Mouse (Mus musculus): Measurements from ENCODE around the gene Tiam1. TPM values are rescaled to one million over a fixed set of nuclear protein-coding genes. Genes with fewer than 3 reads are reported as not detected.

The Tiam1 gene
- polyA plus RNA-seq, 1 experiment = not detected

- Histone ChIP-seq H3K4me3 (ENCODE audit: insufficient read depth, low read depth, low read length) (no peak overlapping the region), H3K27ac (ENCODE audit: insufficient read depth, low read depth, low read length) (no peak overlapping the region), H3K4me1 (ENCODE audit: control insufficient read depth, insufficient read depth, low read length) (peaks cover 19% of the 10 kb centered on the region)
- TF ChIP-seq POLR2A (IDR thresholded peaks at IDR 0.05; ENCODE audit: insufficient read depth, low read depth, low read length) = no peak
- no peak for TF ChIP-seq CTCF (IDR thresholded peaks at IDR 0.05; ENCODE audit: insufficient read depth, low read depth, low read length)
- WGBS = 91% methylated on average over 10 of the region's 10 CpGs
Measured at GRCm38 (mm10) chr16:90140571-90140970, 3.0 kb downstream of the Tiam1 start.

DNA sequence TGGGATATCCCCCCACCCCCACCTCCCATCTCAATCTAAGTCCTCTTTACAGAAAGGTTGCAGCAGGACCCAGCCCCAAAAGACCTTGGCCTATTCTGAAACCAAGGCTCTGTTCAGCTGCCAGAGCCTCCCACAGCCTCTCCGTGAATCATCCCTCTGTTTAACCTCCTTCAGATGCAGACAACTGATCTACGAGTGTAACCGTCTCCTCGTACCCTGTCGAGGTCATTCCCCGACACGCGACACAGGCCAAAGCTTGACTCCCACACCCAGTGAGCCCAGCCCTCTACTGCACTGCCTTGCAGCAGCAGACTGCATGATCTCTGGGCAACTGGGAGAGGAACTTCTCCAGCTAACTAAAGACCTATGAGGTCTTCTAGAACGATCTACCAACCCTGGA, 3.9 kb downstream of the Tiam1 start:
- no peak overlapping the region for H3K4me3 ChIP-seq (ENCODE audit: insufficient read depth, low read depth, low read length)
- peaks cover 19% of the 10 kb centered on the region for H3K4me1 ChIP-seq (ENCODE audit: control insufficient read depth, insufficient read depth, low read length)
- WGBS = 34% methylated on average over 9 of the region's 9 CpGs
- TF ChIP-seq POLR2A (IDR thresholded peaks at IDR 0.05; ENCODE audit: insufficient read depth, low read depth, low read length) (no peak), CTCF (IDR thresholded peaks at IDR 0.05; ENCODE audit: insufficient read depth, low read depth, low read length) (no peak)
- peak overlapping the region; percentile 39; the same call in 1 of the 2 replicates for H3K27ac ChIP-seq (ENCODE audit: insufficient read depth, low read depth, low read length)

DNA sequence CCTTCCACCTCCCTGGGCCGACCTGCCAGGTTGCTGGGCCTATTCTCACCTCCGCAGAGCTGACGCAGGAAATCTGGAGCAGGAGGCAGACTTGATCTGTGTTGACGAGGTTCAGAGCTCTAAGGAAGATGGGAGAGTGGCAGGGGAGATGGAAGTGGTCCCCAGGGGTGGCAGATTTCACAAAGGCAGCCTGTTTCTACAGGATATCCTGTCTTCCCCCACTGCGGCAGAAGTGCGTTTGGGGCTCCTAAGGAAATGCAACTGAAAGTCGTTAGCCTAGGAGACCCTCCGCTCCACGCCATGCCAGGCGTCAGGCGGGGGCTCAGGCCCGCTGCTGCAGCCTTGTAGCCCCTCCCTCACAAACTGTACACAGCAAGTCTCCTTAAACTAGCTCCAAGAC, 5.4 kb downstream of the Tiam1 start:
- 88% methylated on average over 12 of the region's 12 CpGs for WGBS
- H3K27ac ChIP-seq (ENCODE audit: insufficient read depth, low read depth, low read length) = no peak overlapping the region
- TF ChIP-seq POLR2A (IDR thresholded peaks at IDR 0.05; ENCODE audit: insufficient read depth, low read depth, low read length) (no peak), CTCF (IDR thresholded peaks at IDR 0.05; ENCODE audit: insufficient read depth, low read depth, low read length) (no peak)
- peaks cover 22% of the 10 kb centered on the region for H3K4me1 ChIP-seq (ENCODE audit: control insufficient read depth, insufficient read depth, low read length)
- no peak overlapping the region for H3K4me3 ChIP-seq (ENCODE audit: insufficient read depth, low read depth, low read length)

DNA sequence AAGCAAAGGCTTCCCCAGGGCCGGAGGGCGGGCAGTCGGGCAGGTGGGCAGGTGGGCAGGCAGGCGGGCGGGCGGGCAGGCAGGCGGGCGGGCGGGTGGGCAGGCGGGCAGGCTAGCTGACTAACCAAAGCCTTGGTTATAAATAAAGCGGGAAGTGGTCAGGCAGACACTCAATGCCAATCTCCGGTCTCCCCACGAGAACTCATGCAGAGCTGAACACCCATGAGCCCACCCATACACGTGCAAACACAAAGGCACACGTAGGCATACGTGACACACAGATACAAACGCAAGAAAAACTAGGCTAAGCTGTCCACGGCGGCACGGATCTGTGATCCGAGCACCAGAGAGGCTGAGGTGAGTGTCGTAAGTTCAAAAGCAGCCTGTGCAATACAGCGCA, 6.4 kb downstream of the Tiam1 start:
- Histone ChIP-seq H3K27ac (ENCODE audit: insufficient read depth, low read depth, low read length) (no peak overlapping the region), H3K4me3 (ENCODE audit: insufficient read depth, low read depth, low read length) (no peak overlapping the region), H3K4me1 (ENCODE audit: control insufficient read depth, insufficient read depth, low read length) (peaks cover 25% of the 10 kb centered on the region)
- 96% methylated on average over 23 of the region's 23 CpGs for WGBS
- TF ChIP-seq POLR2A (IDR thresholded peaks at IDR 0.05; ENCODE audit: insufficient read depth, low read depth, low read length) = no peak

DNA sequence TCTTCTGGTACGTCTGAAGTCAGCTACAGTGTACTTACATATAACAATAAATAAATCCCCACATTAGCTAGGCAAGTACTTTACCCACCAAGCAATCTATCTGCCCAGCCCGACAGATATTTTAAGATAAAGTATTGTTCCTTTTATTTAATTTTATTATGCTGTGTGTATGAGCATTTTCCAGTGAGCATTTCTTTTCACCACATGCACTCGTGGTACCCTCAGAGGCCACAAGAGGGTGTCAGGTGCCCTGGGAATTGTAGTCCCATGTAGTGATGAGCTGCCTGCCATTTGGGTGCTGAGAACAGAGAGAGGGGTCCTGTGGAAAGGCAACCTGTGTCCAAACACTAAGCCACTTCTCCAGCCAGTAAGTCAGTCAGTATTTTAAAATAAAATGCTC, 8.0 kb downstream of the Tiam1 start:
- no peak overlapping the region for H3K4me3 ChIP-seq (ENCODE audit: insufficient read depth, low read depth, low read length)
- TF ChIP-seq CTCF (IDR thresholded peaks at IDR 0.05; ENCODE audit: insufficient read depth, low read depth, low read length) (no peak), POLR2A (IDR thresholded peaks at IDR 0.05; ENCODE audit: insufficient read depth, low read depth, low read length) (no peak)
- WGBS = 95% methylated on average over 3 of the region's 3 CpGs
- H3K4me1 ChIP-seq (ENCODE audit: control insufficient read depth, insufficient read depth, low read length) = peaks cover 30% of the 10 kb centered on the region
- H3K27ac ChIP-seq (ENCODE audit: insufficient read depth, low read depth, low read length) = no peak overlapping the region

DNA sequence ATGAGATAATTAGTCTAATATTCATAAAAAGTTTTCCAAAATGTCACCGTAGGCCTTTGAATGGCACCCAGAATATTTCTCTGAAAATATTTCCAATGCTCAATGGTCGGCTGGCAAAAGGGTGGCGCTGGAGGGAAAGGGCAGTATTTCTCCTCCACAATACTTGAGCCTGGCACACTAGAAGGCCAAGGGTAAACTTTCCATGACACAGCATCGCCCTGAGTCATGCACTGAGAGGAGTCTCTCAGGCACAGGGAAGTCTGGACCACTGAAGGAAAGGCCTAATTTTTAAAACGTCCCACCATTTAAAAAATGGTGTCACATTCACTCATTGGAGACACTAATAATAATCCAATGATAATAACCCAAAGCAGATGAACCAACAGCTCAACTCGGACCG, 9.2 kb downstream of the Tiam1 start:
- Histone ChIP-seq H3K4me3 (ENCODE audit: insufficient read depth, low read depth, low read length) (no peak overlapping the region), H3K27ac (ENCODE audit: insufficient read depth, low read depth, low read length) (no peak overlapping the region), H3K4me1 (ENCODE audit: control insufficient read depth, insufficient read depth, low read length) (peaks cover 26% of the 10 kb centered on the region)
- 69% methylated on average over 7 of the region's 7 CpGs for WGBS
- TF ChIP-seq POLR2A (IDR thresholded peaks at IDR 0.05; ENCODE audit: insufficient read depth, low read depth, low read length) (no peak), CTCF (IDR thresholded peaks at IDR 0.05; ENCODE audit: insufficient read depth, low read depth, low read length) (no peak)

DNA sequence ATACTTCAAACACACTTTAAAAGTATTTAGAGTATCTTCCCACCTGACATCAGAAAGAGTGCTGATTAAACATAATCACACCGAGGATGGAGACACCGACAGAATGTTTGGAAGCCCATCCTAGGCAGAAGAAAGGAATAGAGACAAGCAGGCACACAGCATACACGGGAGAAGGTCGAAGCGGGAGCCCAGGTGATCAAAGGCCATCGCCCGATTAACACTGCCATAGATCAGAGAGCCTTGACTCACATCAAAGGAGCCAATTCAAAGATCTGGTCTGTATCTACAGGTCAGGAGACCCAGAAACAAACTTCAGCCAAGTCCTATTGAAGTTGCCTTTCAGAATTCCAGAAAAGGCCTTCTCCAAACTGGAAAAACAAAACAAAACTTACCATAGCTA, 10.8 kb downstream of the Tiam1 start:
- no peak for TF ChIP-seq CTCF (IDR thresholded peaks at IDR 0.05; ENCODE audit: insufficient read depth, low read depth, low read length)
- no peak for TF ChIP-seq POLR2A (IDR thresholded peaks at IDR 0.05; ENCODE audit: insufficient read depth, low read depth, low read length)
- WGBS = 74% methylated on average over 7 of the region's 7 CpGs
- Histone ChIP-seq H3K27ac (ENCODE audit: insufficient read depth, low read depth, low read length) (no peak overlapping the region), H3K4me1 (ENCODE audit: control insufficient read depth, insufficient read depth, low read length) (peaks cover 32% of the 10 kb centered on the region), H3K4me3 (ENCODE audit: insufficient read depth, low read depth, low read length) (no peak overlapping the region)

DNA sequence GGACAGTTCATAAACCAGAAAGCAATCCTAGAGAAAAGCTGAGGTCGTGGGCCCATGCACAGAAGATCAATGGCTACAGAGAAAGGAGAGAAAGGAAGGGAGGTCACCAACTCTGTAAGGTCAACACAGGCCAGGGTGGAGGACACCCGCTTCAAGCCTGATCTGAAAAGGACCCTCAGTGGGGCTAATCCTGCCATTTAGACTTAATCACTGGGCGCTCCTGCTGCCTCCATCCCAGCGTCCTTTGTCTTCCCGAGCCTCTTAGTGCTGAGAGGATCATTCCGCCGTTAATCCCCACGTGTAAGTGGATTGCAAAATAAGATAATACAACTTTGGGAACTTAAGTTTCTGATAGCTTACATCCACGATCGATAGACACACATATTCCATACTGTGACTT, 11.2 kb downstream of the Tiam1 start:
- peaks cover 31% of the 10 kb centered on the region for H3K4me1 ChIP-seq (ENCODE audit: control insufficient read depth, insufficient read depth, low read length)
- 57% methylated on average over 10 of the region's 10 CpGs for WGBS
- no peak overlapping the region for H3K27ac ChIP-seq (ENCODE audit: insufficient read depth, low read depth, low read length)
- H3K4me3 ChIP-seq (ENCODE audit: insufficient read depth, low read depth, low read length) = no peak overlapping the region
- TF ChIP-seq CTCF (IDR thresholded peaks at IDR 0.05; ENCODE audit: insufficient read depth, low read depth, low read length) (no peak), POLR2A (IDR thresholded peaks at IDR 0.05; ENCODE audit: insufficient read depth, low read depth, low read length) (no peak)

GRCm38 (mm10) chr16:90128817-90129587, 14.6 kb downstream of the Tiam1 start:
- peaks cover 35% of the 10 kb centered on the region for H3K4me1 ChIP-seq (ENCODE audit: control insufficient read depth, insufficient read depth, low read length)
- TF ChIP-seq CTCF (IDR thresholded peaks at IDR 0.05; ENCODE audit: insufficient read depth, low read depth, low read length) = no peak
- no peak for TF ChIP-seq POLR2A (IDR thresholded peaks at IDR 0.05; ENCODE audit: insufficient read depth, low read depth, low read length)
- H3K4me3 ChIP-seq (ENCODE audit: insufficient read depth, low read depth, low read length) = no peak overlapping the region
- 55% methylated on average over 19 of the region's 19 CpGs for WGBS
- no peak overlapping the region for H3K27ac ChIP-seq (ENCODE audit: insufficient read depth, low read depth, low read length)
